Mouse (Mus musculus) Patski (cell line): ENCODE results near the gene Gsk3a. TPM values are rescaled to one million over a fixed set of nuclear protein-coding genes. Genes with fewer than 3 reads are reported as not detected.

Experiments
- ATAC-seq: fragments of 100-300 bp; one replicate; pipeline ENCODE4 v1.8.0; 2021
- CTCF ChIA-PET: fragments of 350-600 bp; sonication (Branson Sonifier 250); formaldehyde crosslinking; loops from one replicate; lab custom pipeline; 2022; ENCODE audit warnings: inconsistent platforms; lab: Charles Lee
- POLR2A ChIA-PET: fragments of 350-600 bp; sonication (Branson Sonifier 250); formaldehyde crosslinking; loops from one replicate; lab custom pipeline; 2022; ENCODE audit warnings: antibody characterized with exemption, inconsistent platforms; lab: Charles Lee
- DNase-seq: peaks from one replicate; pipeline ENCODE4 v3.0.0-alpha.2; 2011; ENCODE audit warnings: low read depth, low spot score
- H3K27me3 ChIP-seq: fragments of 371-371 bp; one replicate; pipeline ENCODE4 v1.5.1; 2021
- CTCF ChIP-seq: fragments of 100-300 bp; IDR thresholded peaks from one replicate; pipeline ENCODE4 v1.5.1; 2021
- in situ Hi-C: fragments of 300-500 bp; cut with MboI; formaldehyde crosslinking; loops from 3 replicates; pipeline ENCODE4 v1.11.1; 2018; ENCODE audit warnings: low pct_unique_long_range_greater_than_20kb, mixed read lengths
- polyA plus RNA-seq: library from polyadenylated mRNA; unstranded; gene quantifications from one replicate; pipeline ENCODE4 v1.2.3, GENCODE M21; 2021

Gene Gsk3a
- polyA plus RNA-seq, 1 experiment from 2014 or later = 93.7 TPM

DNA sequence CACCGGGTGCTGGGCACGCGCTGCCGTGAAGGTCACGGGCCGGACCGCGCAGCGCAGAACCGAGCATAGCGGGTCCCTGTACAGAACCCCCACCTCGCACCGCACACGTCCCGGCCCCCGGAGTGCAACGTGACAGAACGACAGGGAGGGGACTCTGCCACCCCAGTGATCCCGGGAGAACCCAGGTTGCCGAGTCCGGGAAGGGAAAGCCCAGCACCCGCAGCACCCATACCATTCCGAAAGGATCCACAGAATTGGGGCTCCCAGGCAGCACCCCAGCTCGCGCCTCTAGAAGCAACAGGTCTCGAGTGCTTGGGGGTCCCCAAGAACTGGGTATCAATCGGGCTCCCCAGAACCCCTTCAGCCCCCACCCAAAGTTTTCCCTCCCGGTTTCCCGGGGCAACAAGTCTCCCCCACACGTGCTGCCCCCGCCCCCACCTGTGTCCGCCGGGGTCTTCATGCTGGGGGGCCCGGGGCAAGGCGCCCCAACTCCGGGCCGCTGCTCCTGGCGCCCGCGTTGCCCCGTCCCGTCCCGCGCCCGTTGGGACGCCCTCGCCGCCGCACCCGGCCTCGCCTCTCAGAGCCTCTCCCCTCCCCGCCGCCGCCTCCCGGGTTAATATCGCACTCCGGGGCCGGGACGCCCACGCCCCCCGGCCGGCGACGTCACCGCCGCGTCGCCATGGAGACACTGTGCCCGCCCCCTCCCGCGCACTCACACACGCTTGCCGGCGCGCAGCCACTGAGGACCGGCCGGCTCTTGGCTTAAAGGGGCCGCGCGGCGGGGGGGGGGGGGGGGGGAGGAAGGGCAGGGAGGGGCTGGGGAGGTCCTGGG lies 12.7 kb upstream of the Gsk3a start, which contains the start of gene Erf:
Gene Erf (minus strand): TSS at position 621 of the 832 bp plus-strand sequence.
- peak; percentile 34 for ATAC-seq
- in situ Hi-C loops = no loop called here
- POLR2A ChIA-PET = interaction anchor here (0.6 to 1.5 kb wide), 3 partner anchors 12 to 22 kb away, joined by 3 read pairs; no protein-coding TSS in a partner anchor
- no peaks in the 10 kb centered on the region for H3K27me3 ChIP-seq
- CTCF ChIA-PET = interaction anchor here (1.5 kb wide), 1 partner anchor 9 kb away, joined by 3 read pairs; no protein-coding TSS in a partner anchor
- DNase-seq = no peak
- TF ChIP-seq CTCF = no peak

GRCm38 (mm10) chr7:25249314-25250140 lies 11.9 kb upstream of the Gsk3a start:
- DNase-seq (no peak), ATAC-seq (peak; percentile 51)
- TF ChIP-seq CTCF = no peak
- ChIA-PET POLR2A (interaction anchor here (0.6 to 1.5 kb wide), 2 partner anchors 11 to 22 kb away, joined by 3 read pairs; no protein-coding TSS in a partner anchor), CTCF (no interaction called here)
- H3K27me3 ChIP-seq = no peaks in the 10 kb centered on the region
- in situ Hi-C loops = no loop called here

DNA sequence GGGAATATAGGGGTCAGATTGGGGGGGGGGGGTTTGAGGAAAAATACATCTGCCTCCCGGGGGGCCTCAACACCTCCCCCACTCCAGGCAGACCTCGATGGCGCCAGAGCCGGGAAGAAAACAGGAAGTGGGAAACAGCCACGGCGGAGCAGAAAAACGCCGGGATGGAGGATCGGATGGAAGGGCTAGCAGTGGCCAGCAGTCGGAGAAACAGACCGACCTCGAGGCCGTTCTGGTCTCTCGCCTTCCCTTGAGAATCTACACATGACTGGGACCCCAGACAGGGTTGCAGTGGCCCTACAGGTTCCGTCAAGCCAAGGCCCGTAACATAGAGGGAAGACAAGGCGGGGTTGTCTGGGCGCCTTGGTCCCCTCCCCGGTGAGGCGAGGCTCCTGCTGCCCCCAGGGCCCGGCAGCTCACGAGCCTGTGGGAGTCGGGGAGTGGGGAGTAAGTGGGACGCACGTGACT lies 11.2 kb upstream of the Gsk3a start:
- DNase-seq = no peak
- peak; percentile 7 for ATAC-seq
- in situ Hi-C loops = no loop called here
- no peaks in the 10 kb centered on the region for H3K27me3 ChIP-seq
- TF ChIP-seq CTCF = no peak
- ChIA-PET POLR2A (interaction anchor here (0.8 to 1.5 kb wide), 4 partner anchors 17 to 69 kb away, joined by 3 to 5 read pairs (median 3); no protein-coding TSS in a partner anchor), CTCF (interaction anchor here (1.2 kb wide), 1 partner anchor 19 kb away, joined by 3 read pairs; the partner anchor contains the start of gene Cic)

- no peaks in the 10 kb centered on the region for H3K27me3 ChIP-seq
- ChIA-PET CTCF (interaction anchor here (1.2 kb wide), 1 partner anchor 20 kb away, joined by 3 read pairs; the partner anchor contains the start of gene Cic), POLR2A (interaction anchor here (0.8 to 1.3 kb wide), 4 partner anchors 16 to 70 kb away, joined by 3 to 5 read pairs (median 4); no protein-coding TSS in a partner anchor)
- in situ Hi-C loops = no loop called here
- DNase-seq (no peak), ATAC-seq (no peak)
- TF ChIP-seq CTCF = no peak
Observed at GRCm38 (mm10) chr7:25248018-25248647, 10.5 kb upstream of the Gsk3a start.

GRCm38 (mm10) chr7:25247498-25247897 lies 9.8 kb upstream of the Gsk3a start:
- ATAC-seq = no peak
- TF ChIP-seq CTCF = no peak
- in situ Hi-C loops = no loop called here

GRCm38 (mm10) chr7:25246759-25247137 lies 9.1 kb upstream of the Gsk3a start:
- CTCF ChIA-PET = interaction anchor here (1.3 kb wide), 2 partner anchors 31 to 87 kb away, joined by 3 read pairs; no protein-coding TSS in a partner anchor
- DNase-seq (no peak), ATAC-seq (no peak)
- no peaks in the 10 kb centered on the region for H3K27me3 ChIP-seq
- no peak for TF ChIP-seq CTCF
- POLR2A ChIA-PET = interaction anchor here (0.7 to 1.4 kb wide), 2 partner anchors 11 to 96 kb away, joined by 3 read pairs; no protein-coding TSS in a partner anchor
- in situ Hi-C loops = no loop called here

More at GRCm38 (mm10) chr7:25247498-25247897, 9.8 kb upstream of the Gsk3a start:
- no peaks in the 10 kb centered on the region for H3K27me3 ChIP-seq
- no peak for DNase-seq
- CTCF ChIA-PET = interaction anchor here (1.2 kb wide), 1 partner anchor 20 kb away, joined by 3 read pairs; the partner anchor contains the start of gene Cic
- POLR2A ChIA-PET = interaction anchor here (1.3 kb wide), 1 partner anchor 22 kb away, joined by 5 read pairs; no protein-coding TSS in a partner anchor

- POLR2A ChIA-PET = interaction anchor here (0.7 to 1.4 kb wide), 2 partner anchors 11 to 96 kb away, joined by 3 read pairs; no protein-coding TSS in a partner anchor
- CTCF ChIA-PET = interaction anchor here (1.0 to 1.3 kb wide), 3 partner anchors 32 to 87 kb away, joined by 3 to 6 read pairs (median 3); no protein-coding TSS in a partner anchor
- ATAC-seq = no peak
- TF ChIP-seq CTCF = no peak
- no peak for DNase-seq
- in situ Hi-C loops = no loop called here
- no peaks in the 10 kb centered on the region for H3K27me3 ChIP-seq
Observed at GRCm38 (mm10) chr7:25246079-25246758, 8.6 kb upstream of the Gsk3a start.

- no peaks in the 10 kb centered on the region for H3K27me3 ChIP-seq
- no peak for DNase-seq
- in situ Hi-C loops = loop anchor here (5.0 kb wide), 2 partner anchors 33 to 68 kb away; no protein-coding TSS in a partner anchor
- TF ChIP-seq CTCF = no peak
- POLR2A ChIA-PET = no interaction called here
- no peak for ATAC-seq
- CTCF ChIA-PET = interaction anchor here (1.0 kb wide), 1 partner anchor 33 kb away, joined by 4 read pairs; no protein-coding TSS in a partner anchor
Observed at GRCm38 (mm10) chr7:25244562-25245369, 7.1 kb upstream of the Gsk3a start.
